Mouse (Mus musculus) lung, postnatal 0 days (tissue): ENCODE data around the gene Gm20388.

Experiments used
- CTCF ChIP-seq: IDR thresholded peaks from 2 replicates; pipeline ENCODE4 v1.5.1; 2016; ENCODE audit warnings: antibody characterized with exemption, mild to moderate bottlenecking
- EP300 ChIP-seq: IDR thresholded peaks from 2 replicates; pipeline ENCODE4 v1.6.1; 2016; ENCODE audit warnings: antibody characterized with exemption, mild to moderate bottlenecking, control low read depth

- TF ChIP-seq CTCF (no peak), EP300 (no peak)
Observed at GRCm38 (mm10) chr8:120052318-120052717, 141.7 kb downstream of the Gm20388 start.
